Mouse (Mus musculus) C2C12 (cell line): ENCODE results near the gene 1500009L16Rik. TPM values are rescaled to one million over a fixed set of nuclear protein-coding genes. Genes with fewer than 3 reads are reported as not detected.

Experiments used
- H3K27me3 ChIP-seq: one replicate; pipeline ENCODE4 v1.6.1; 2011; ENCODE audit not compliant: control insufficient read depth, insufficient read depth, insufficient read length
- H3K36me3 ChIP-seq: one replicate; pipeline ENCODE4 v1.6.1; 2011; ENCODE audit not compliant: control insufficient read depth, insufficient read depth
- H3K4me3 ChIP-seq: one replicate; pipeline ENCODE4 v1.5.1; 2011; ENCODE audit warnings: mild to moderate bottlenecking, control low read depth; ENCODE audit not compliant: poor library complexity, insufficient read depth, severe bottlenecking
- H3K79me2 ChIP-seq: one replicate; pipeline ENCODE4 v1.6.1; 2011; ENCODE audit not compliant: control insufficient read depth, insufficient read depth
- H3K79me3 ChIP-seq: one replicate; pipeline ENCODE4 v1.6.1; 2011; ENCODE audit warnings: low read depth, control low read depth
- H3ac ChIP-seq: one replicate; pipeline ENCODE3; 2011; ENCODE audit warnings: low read depth; ENCODE audit not compliant: control insufficient read depth, insufficient read length
- CEBPB ChIP-seq: IDR thresholded peaks from one replicate; pipeline ENCODE4 v1.6.1; 2011; ENCODE audit warnings: low read depth, mild to moderate bottlenecking, control low read depth, moderate library complexity
- CTCF ChIP-seq: IDR thresholded peaks from one replicate; pipeline ENCODE4 v1.5.1; 2011; ENCODE audit not compliant: control insufficient read depth, insufficient read depth, insufficient read length
- FOSL1 ChIP-seq: IDR thresholded peaks from one replicate; pipeline ENCODE4 v1.8.0; 2011; ENCODE audit warnings: mild to moderate bottlenecking, low read length; ENCODE audit not compliant: poor library complexity, insufficient read depth, severe bottlenecking
- MAX ChIP-seq: IDR thresholded peaks from one replicate; pipeline ENCODE4 v1.6.1; 2011; ENCODE audit warnings: mild to moderate bottlenecking, control low read depth
- MYOD1 ChIP-seq: IDR thresholded peaks from one replicate; pipeline ENCODE4 v1.6.1; 2011; ENCODE audit warnings: low read depth; ENCODE audit not compliant: control insufficient read depth, insufficient read length
- MYOG ChIP-seq: IDR thresholded peaks from one replicate; pipeline ENCODE4 v1.6.1; 2011; ENCODE audit not compliant: control insufficient read depth, insufficient read length; ENCODE audit errors: extremely low read depth
- USF1 ChIP-seq: IDR thresholded peaks from one replicate; pipeline ENCODE4 v1.6.1; 2011; ENCODE audit warnings: low read depth, mild to moderate bottlenecking, control low read depth, moderate library complexity
- polyA plus RNA-seq: library from polyadenylated mRNA; unstranded; fragments of >200 nt; fragmentation: generic; extraction: Trizol; gene quantifications from one replicate; pipeline ENCODE4 v1.2.1, GENCODE M21; 2012; ENCODE audit warnings: missing spikeins

Gene 1500009L16Rik
- polyA plus RNA-seq, 1 experiment = 0.25 TPM

DNA sequence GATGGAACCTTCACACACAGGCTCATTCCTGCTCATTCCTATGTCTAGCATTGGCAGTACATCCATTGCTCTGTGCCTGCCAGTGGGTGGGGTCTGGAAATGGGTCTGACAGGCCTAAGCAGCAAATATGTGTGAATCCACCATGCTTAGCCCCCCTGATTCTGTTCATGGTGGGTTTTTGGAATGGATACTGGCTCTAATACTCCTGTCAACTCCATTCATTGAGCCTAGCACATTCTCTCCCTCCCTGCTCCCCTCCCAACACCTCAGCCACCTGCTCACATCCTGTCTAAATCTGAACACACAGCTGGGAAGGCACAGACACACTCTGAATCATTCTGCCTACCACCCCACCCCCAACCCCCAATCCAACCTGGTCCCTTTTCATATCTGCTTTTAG is 72.4 kb downstream of the 1500009L16Rik start:
- no peak overlapping the region for H3ac ChIP-seq
- no peaks in the 10 kb centered on the region for H3K79me3 ChIP-seq
- no peaks in the 10 kb centered on the region for H3K27me3 ChIP-seq
- no peak overlapping the region for H3K4me3 ChIP-seq
- H3K79me2 ChIP-seq = no peaks in the 10 kb centered on the region
- TF ChIP-seq MYOD1 = no peak
- no peak for TF ChIP-seq MYOG
- TF ChIP-seq CEBPB = no peak
- TF ChIP-seq MAX = no peak
- TF ChIP-seq FOSL1 = no peak
- no peak for TF ChIP-seq USF1
- TF ChIP-seq CTCF = no peak
- no peaks in the 10 kb centered on the region for H3K36me3 ChIP-seq

DNA sequence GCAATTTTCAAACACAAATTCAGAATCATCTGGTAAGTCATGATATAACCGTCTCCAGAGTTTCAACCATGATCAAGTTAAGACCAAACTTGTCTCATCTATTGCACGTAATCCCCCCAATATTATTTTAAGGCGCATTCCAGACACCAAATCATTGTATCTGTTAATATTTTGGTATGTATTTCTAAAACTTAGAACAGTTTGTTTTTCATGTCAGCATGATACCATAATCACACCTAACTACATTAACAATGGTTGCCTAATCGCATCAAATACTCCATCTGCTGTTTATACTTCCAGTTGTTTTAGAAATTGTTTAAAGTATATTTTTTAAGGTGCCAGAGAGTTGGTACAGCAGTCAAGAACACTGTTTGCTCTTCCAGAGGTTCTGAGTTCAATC is 72.8 kb downstream of the 1500009L16Rik start:
- no peaks in the 10 kb centered on the region for H3K79me2 ChIP-seq
- TF ChIP-seq MYOD1 = no peak
- no peak for TF ChIP-seq CEBPB
- TF ChIP-seq CTCF = no peak
- no peak for TF ChIP-seq FOSL1
- TF ChIP-seq USF1 = no peak
- no peak for TF ChIP-seq MYOG
- TF ChIP-seq MAX = no peak
- H3K79me3 ChIP-seq = no peaks in the 10 kb centered on the region
- H3K27me3 ChIP-seq = no peaks in the 10 kb centered on the region
- no peak overlapping the region for H3K4me3 ChIP-seq
- H3K36me3 ChIP-seq = no peaks in the 10 kb centered on the region
- H3ac ChIP-seq = no peak overlapping the region

GRCm38 (mm10) chr10:83804021-83804420 is 81.4 kb downstream of the 1500009L16Rik start:
- no peak for TF ChIP-seq MAX
- TF ChIP-seq CTCF = no peak
- TF ChIP-seq MYOG = no peak
- TF ChIP-seq FOSL1 = no peak
- no peak for TF ChIP-seq USF1
- TF ChIP-seq MYOD1 = no peak
- TF ChIP-seq CEBPB = no peak
- no peak overlapping the region for H3K4me3 ChIP-seq
- H3K36me3 ChIP-seq = no peaks in the 10 kb centered on the region

GRCm38 (mm10) chr10:83805201-83805718 is 82.6 kb downstream of the 1500009L16Rik start:
- Histone ChIP-seq H3K27me3 (no peaks in the 10 kb centered on the region), H3K79me3 (no peaks in the 10 kb centered on the region), H3K36me3 (no peaks in the 10 kb centered on the region), H3K79me2 (no peaks in the 10 kb centered on the region), H3K4me3 (no peak overlapping the region), H3ac (no peak overlapping the region)
- no peak for TF ChIP-seq CTCF
- no peak for TF ChIP-seq MAX
- TF ChIP-seq CEBPB = no peak
- no peak for TF ChIP-seq FOSL1
- no peak for TF ChIP-seq MYOG
- TF ChIP-seq USF1 = no peak
- no peak for TF ChIP-seq MYOD1

More at GRCm38 (mm10) chr10:83804021-83804420, 81.4 kb downstream of the 1500009L16Rik start:
- no peaks in the 10 kb centered on the region for H3K79me3 ChIP-seq
- H3K79me2 ChIP-seq = no peaks in the 10 kb centered on the region
- no peaks in the 10 kb centered on the region for H3K27me3 ChIP-seq
- no peak overlapping the region for H3ac ChIP-seq

GRCm38 (mm10) chr10:83807251-83807650 is 84.6 kb downstream of the 1500009L16Rik start:
- H3ac ChIP-seq = no peak overlapping the region
- no peaks in the 10 kb centered on the region for H3K79me3 ChIP-seq
- no peaks in the 10 kb centered on the region for H3K79me2 ChIP-seq
- TF ChIP-seq MAX (no peak), MYOG (no peak), CEBPB (no peak), FOSL1 (no peak), MYOD1 (no peak), USF1 (no peak), CTCF (no peak)
- H3K27me3 ChIP-seq = no peaks in the 10 kb centered on the region
- H3K36me3 ChIP-seq = no peaks in the 10 kb centered on the region
- H3K4me3 ChIP-seq = no peak overlapping the region

Other genes starting within 250 kb of the 1500009L16Rik start
- gene Aldh1l2, start 188.7 kb upstream of the 1500009L16Rik start, polyA plus RNA-seq = 17.5 TPM
- 4.5 TPM for gene Washc4, start 179.1 kb upstream of the 1500009L16Rik start, polyA plus RNA-seq
- gene Appl2, start 74.1 kb upstream of the 1500009L16Rik start, polyA plus RNA-seq = 4.6 TPM